Mouse (Mus musculus): ENCODE data around the gene Unc5c. TPM values are rescaled to one million over a fixed set of nuclear protein-coding genes. Genes with fewer than 3 reads are reported as not detected.

Unc5c gene
- polyA plus RNA-seq, 1 experiment from 2014 or later, result not detected

GRCm38 (mm10) chr3:141793755-141794154 is 328.7 kb downstream of the Unc5c start:
- ATAC-seq, result no peak
- 73% methylated on average over 2 of the region's 2 CpGs for WGBS (ENCODE audit: insufficient replicate concordance)

GRCm38 (mm10) chr3:141794371-141794770 is 329.4 kb downstream of the Unc5c start:
- Histone ChIP-seq H3K4me1 (ENCODE audit: insufficient read depth) (no peaks in the 10 kb centered on the region), H3K9me3 (ENCODE audit: low read length) (no peaks in the 10 kb centered on the region), H3K4me2 (ENCODE audit: low read depth, low read length) (no peak overlapping the region), H3K27me3 (ENCODE audit: insufficient read depth, low read length) (no peaks in the 10 kb centered on the region), H3K36me3 (replicated peaks; ENCODE audit: insufficient read depth, low read length) (no peaks in the 10 kb centered on the region), H3K27ac (ENCODE audit: low read depth) (no peak overlapping the region), H3K4me3 (ENCODE audit: low read depth, low read length) (no peak overlapping the region), H3K9ac (replicated peaks) (no peak overlapping the region)
- TF ChIP-seq EP300 (IDR thresholded peaks at IDR 0.05; ENCODE audit: low read depth), result no peak
- no peak for TF ChIP-seq CTCF (IDR thresholded peaks at IDR 0.05; ENCODE audit: low read depth)
- no peak for ATAC-seq
- WGBS (ENCODE audit: insufficient replicate concordance), result 78% methylated on average over 3 of the region's 3 CpGs
- no peak for DNase-seq

More at GRCm38 (mm10) chr3:141793755-141794154, 328.7 kb downstream of the Unc5c start:
- H3K9ac ChIP-seq (replicated peaks), result no peak overlapping the region
- no peak overlapping the region for H3K4me3 ChIP-seq (ENCODE audit: low read depth, low read length)
- H3K9me3 ChIP-seq (ENCODE audit: low read length), result no peaks in the 10 kb centered on the region
- H3K27me3 ChIP-seq (ENCODE audit: insufficient read depth, low read length), result no peaks in the 10 kb centered on the region
- no peak for DNase-seq
- no peak overlapping the region for H3K4me2 ChIP-seq (ENCODE audit: low read depth, low read length)
- TF ChIP-seq EP300 (IDR thresholded peaks at IDR 0.05; ENCODE audit: low read depth), result no peak
- no peak for TF ChIP-seq CTCF (IDR thresholded peaks at IDR 0.05; ENCODE audit: low read depth)
- H3K36me3 ChIP-seq (replicated peaks; ENCODE audit: insufficient read depth, low read length), result no peaks in the 10 kb centered on the region
- no peaks in the 10 kb centered on the region for H3K4me1 ChIP-seq (ENCODE audit: insufficient read depth)
- H3K27ac ChIP-seq (ENCODE audit: low read depth), result no peak overlapping the region

GRCm38 (mm10) chr3:141797372-141797771 is 332.4 kb downstream of the Unc5c start:
- no peaks in the 10 kb centered on the region for H3K4me1 ChIP-seq (ENCODE audit: insufficient read depth)
- DNase-seq, result no peak

GRCm38 (mm10) chr3:141797789-141798188 is 332.8 kb downstream of the Unc5c start:
- Histone ChIP-seq H3K27ac (ENCODE audit: low read depth) (no peak overlapping the region), H3K9me3 (ENCODE audit: low read length) (no peaks in the 10 kb centered on the region), H3K4me2 (ENCODE audit: low read depth, low read length) (no peak overlapping the region), H3K27me3 (ENCODE audit: insufficient read depth, low read length) (no peaks in the 10 kb centered on the region), H3K36me3 (replicated peaks; ENCODE audit: insufficient read depth, low read length) (no peaks in the 10 kb centered on the region), H3K9ac (replicated peaks) (no peak overlapping the region), H3K4me3 (ENCODE audit: low read depth, low read length) (no peak overlapping the region), H3K4me1 (ENCODE audit: insufficient read depth) (no peaks in the 10 kb centered on the region)
- TF ChIP-seq EP300 (IDR thresholded peaks at IDR 0.05; ENCODE audit: low read depth), result no peak
- TF ChIP-seq CTCF (IDR thresholded peaks at IDR 0.05; ENCODE audit: low read depth), result no peak
- DNase-seq, result no peak
- no peak for ATAC-seq
- WGBS (ENCODE audit: insufficient replicate concordance), result 58% methylated on average over 1 of the region's 1 CpGs

More at GRCm38 (mm10) chr3:141797372-141797771, 332.4 kb downstream of the Unc5c start:
- Histone ChIP-seq H3K4me3 (ENCODE audit: low read depth, low read length) (no peak overlapping the region), H3K27ac (ENCODE audit: low read depth) (no peak overlapping the region), H3K27me3 (ENCODE audit: insufficient read depth, low read length) (no peaks in the 10 kb centered on the region), H3K4me2 (ENCODE audit: low read depth, low read length) (no peak overlapping the region), H3K9me3 (ENCODE audit: low read length) (no peaks in the 10 kb centered on the region), H3K9ac (replicated peaks) (no peak overlapping the region), H3K36me3 (replicated peaks; ENCODE audit: insufficient read depth, low read length) (no peaks in the 10 kb centered on the region)
- TF ChIP-seq CTCF (IDR thresholded peaks at IDR 0.05; ENCODE audit: low read depth) (no peak), EP300 (IDR thresholded peaks at IDR 0.05; ENCODE audit: low read depth) (no peak)
- ATAC-seq, result no peak

GRCm38 (mm10) chr3:141804133-141804532 is 339.1 kb downstream of the Unc5c start:
- TF ChIP-seq EP300 (IDR thresholded peaks at IDR 0.05; ENCODE audit: low read depth) (no peak), CTCF (IDR thresholded peaks at IDR 0.05; ENCODE audit: low read depth) (no peak)
- H3K4me3 ChIP-seq (ENCODE audit: low read depth, low read length), result no peak overlapping the region
- H3K27ac ChIP-seq (ENCODE audit: low read depth), result no peak overlapping the region
- WGBS (ENCODE audit: insufficient replicate concordance), result 65% methylated on average over 5 of the region's 5 CpGs
- no peaks in the 10 kb centered on the region for H3K36me3 ChIP-seq (replicated peaks; ENCODE audit: insufficient read depth, low read length)
- no peak overlapping the region for H3K4me2 ChIP-seq (ENCODE audit: low read depth, low read length)
- ATAC-seq, result no peak
- DNase-seq, result no peak
- no peaks in the 10 kb centered on the region for H3K27me3 ChIP-seq (ENCODE audit: insufficient read depth, low read length)
- H3K9ac ChIP-seq (replicated peaks), result no peak overlapping the region
- H3K9me3 ChIP-seq (ENCODE audit: low read length), result no peaks in the 10 kb centered on the region
- no peaks in the 10 kb centered on the region for H3K4me1 ChIP-seq (ENCODE audit: insufficient read depth)

- TF ChIP-seq CTCF (IDR thresholded peaks at IDR 0.05; ENCODE audit: low read depth), result no peak
- TF ChIP-seq EP300 (IDR thresholded peaks at IDR 0.05; ENCODE audit: low read depth), result no peak
- Histone ChIP-seq H3K9ac (replicated peaks) (no peak overlapping the region), H3K4me1 (ENCODE audit: insufficient read depth) (no peaks in the 10 kb centered on the region), H3K27ac (ENCODE audit: low read depth) (no peak overlapping the region), H3K9me3 (ENCODE audit: low read length) (no peaks in the 10 kb centered on the region), H3K36me3 (replicated peaks; ENCODE audit: insufficient read depth, low read length) (no peaks in the 10 kb centered on the region), H3K4me2 (ENCODE audit: low read depth, low read length) (no peak overlapping the region), H3K27me3 (ENCODE audit: insufficient read depth, low read length) (no peaks in the 10 kb centered on the region), H3K4me3 (ENCODE audit: low read depth, low read length) (no peak overlapping the region)
- ATAC-seq, result no peak
- WGBS (ENCODE audit: insufficient replicate concordance), result 67% methylated on average over 3 of the region's 3 CpGs
- DNase-seq, result no peak
Observed at GRCm38 (mm10) chr3:141809581-141809980, 344.6 kb downstream of the Unc5c start.

GRCm38 (mm10) chr3:141810944-141811343 is 345.9 kb downstream of the Unc5c start:
- Histone ChIP-seq H3K27ac (ENCODE audit: low read depth) (no peak overlapping the region), H3K4me3 (ENCODE audit: low read depth, low read length) (no peak overlapping the region), H3K27me3 (ENCODE audit: insufficient read depth, low read length) (no peaks in the 10 kb centered on the region), H3K9ac (replicated peaks) (no peak overlapping the region), H3K9me3 (ENCODE audit: low read length) (no peaks in the 10 kb centered on the region), H3K4me1 (ENCODE audit: insufficient read depth) (no peaks in the 10 kb centered on the region), H3K4me2 (ENCODE audit: low read depth, low read length) (no peak overlapping the region), H3K36me3 (replicated peaks; ENCODE audit: insufficient read depth, low read length) (no peaks in the 10 kb centered on the region)
- WGBS (ENCODE audit: insufficient replicate concordance), result 53% methylated on average over 7 of the region's 7 CpGs
- no peak for ATAC-seq
- TF ChIP-seq CTCF (IDR thresholded peaks at IDR 0.05; ENCODE audit: low read depth) (no peak), EP300 (IDR thresholded peaks at IDR 0.05; ENCODE audit: low read depth) (no peak)
- DNase-seq, result no peak
